Mouse (Mus musculus): Measurements from ENCODE around the gene Ap2a2.

DNA sequence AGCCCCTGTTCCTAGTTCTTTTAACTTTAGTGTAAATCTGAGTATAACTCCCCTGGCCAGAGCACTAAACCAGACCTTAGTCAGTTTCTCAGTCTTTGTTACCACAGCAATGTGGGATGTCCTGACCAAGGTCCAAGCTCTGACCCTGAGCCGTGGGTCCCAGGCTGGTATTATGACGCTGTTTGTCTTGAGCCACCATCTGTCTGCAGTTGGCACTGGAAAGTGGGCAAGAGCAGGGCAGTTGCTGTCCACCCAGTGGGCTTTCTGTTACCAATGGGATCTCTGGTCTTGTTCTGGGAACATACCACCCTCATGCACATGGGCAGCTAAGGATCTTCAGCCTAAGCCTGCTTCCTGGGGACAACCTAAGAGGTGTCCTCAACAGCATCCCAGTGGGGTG, 19.4 kb upstream of the Ap2a2 start:
- no peak for TF ChIP-seq CTCF (IDR thresholded peaks at IDR 0.05; ENCODE audit: borderline replicate concordance, extremely low read depth, insufficient read depth, insufficient read length)
- no peak for TF ChIP-seq POLR2A (IDR thresholded peaks at IDR 0.05; ENCODE audit: borderline replicate concordance, extremely low read depth, insufficient read depth, insufficient read length, poor library complexity, severe bottlenecking)

Data from brain, embryonic 14.5 days (tissue).